Mouse (Mus musculus) embryonic facial prominence, embryonic 10.5 days (tissue): ENCODE measurements around the gene Tmem45a2. TPM values are rescaled to one million over a fixed set of nuclear protein-coding genes. Genes with fewer than 3 reads are reported as not detected.
"Not testable (repeated sequence)": the region's sequence is repeated elsewhere in the genome, so short reads cannot be mapped to it uniquely, and the experiment has no call there.

Experiments used
- DNase-seq: peaks from one replicate; pipeline ENCODE4 v3.0.0-alpha.2; 2017; ENCODE audit warnings: low spot score
- H3K27ac ChIP-seq: fragments of 300-500 bp; sonication (generic); replicated peaks from 2 replicates; pipeline ENCODE4 v1.5.1; 2016; ENCODE audit warnings: mild to moderate bottlenecking
- H3K27me3 ChIP-seq: fragments of 300-500 bp; sonication (generic); replicated peaks from 2 replicates; pipeline ENCODE4 v1.6.1; 2016; ENCODE audit warnings: low read depth, mild to moderate bottlenecking; ENCODE audit not compliant: poor library complexity, severe bottlenecking
- H3K36me3 ChIP-seq: fragments of 300-500 bp; sonication (generic); replicated peaks from 2 replicates; pipeline ENCODE4 v1.6.1; 2016; ENCODE audit warnings: mild to moderate bottlenecking, moderate library complexity
- H3K4me1 ChIP-seq: fragments of 300-500 bp; sonication (generic); 2 replicates; pipeline ENCODE4 v1.6.1; 2016
- H3K4me3 ChIP-seq: fragments of 300-500 bp; sonication (generic); 2 replicates; pipeline ENCODE4 v1.5.1; 2016; ENCODE audit warnings: mild to moderate bottlenecking, moderate library complexity
- H3K9me3 ChIP-seq: fragments of 300-500 bp; sonication (generic); 2 replicates; pipeline ENCODE4 v1.6.1; 2016; ENCODE audit warnings: mild to moderate bottlenecking
- WGBS: fragments of 180-500 bp; shearing (Covaris S2); methylation state at CpG from one replicate; pipeline ENCODE4 v1.1.7; 2016; 5-methylcytosine and 5-hydroxymethylcytosine counted together
- polyA plus RNA-seq: library from polyadenylated mRNA; unstranded; fragments of >200 nt; fragmentation: Nextera tagmentation; extraction: Ambion mirVana; gene quantifications from 2 replicates; pipeline ENCODE4 v1.2.1, GENCODE M21; 2016

Gene Tmem45a2
- polyA plus RNA-seq, 1 experiment from 2014 or later: not detected

DNA sequence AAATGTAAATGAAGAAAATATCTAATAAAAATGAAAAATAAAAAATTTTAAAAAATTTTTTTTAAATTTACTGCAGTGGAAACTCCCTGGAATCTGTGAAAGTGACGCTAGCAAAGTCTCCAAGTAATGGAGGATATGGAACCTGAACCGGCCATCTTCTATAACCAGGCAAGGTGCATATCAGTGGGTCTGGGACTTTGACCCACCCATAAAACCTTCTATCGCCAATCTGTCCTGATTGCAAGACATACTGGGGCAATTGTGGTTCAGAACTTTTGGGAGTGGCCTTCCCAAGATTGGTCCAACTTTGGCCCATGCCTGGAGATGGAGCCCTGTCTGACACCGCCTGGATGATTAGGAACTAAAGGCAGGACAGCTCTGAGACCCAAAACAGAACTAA is 14.2 kb downstream of the Tmem45a2 start:
- H3K36me3 ChIP-seq: no peaks in the 10 kb centered on the region
- no peaks in the 10 kb centered on the region for H3K9me3 ChIP-seq
- no peaks in the 10 kb centered on the region for H3K27me3 ChIP-seq
- WGBS: 91% methylated on average over 4 of the region's 4 CpGs
- no peak for DNase-seq
- H3K4me3 ChIP-seq: no peak overlapping the region
- H3K4me1 ChIP-seq: no peaks in the 10 kb centered on the region
- H3K27ac ChIP-seq: no peak overlapping the region

DNA sequence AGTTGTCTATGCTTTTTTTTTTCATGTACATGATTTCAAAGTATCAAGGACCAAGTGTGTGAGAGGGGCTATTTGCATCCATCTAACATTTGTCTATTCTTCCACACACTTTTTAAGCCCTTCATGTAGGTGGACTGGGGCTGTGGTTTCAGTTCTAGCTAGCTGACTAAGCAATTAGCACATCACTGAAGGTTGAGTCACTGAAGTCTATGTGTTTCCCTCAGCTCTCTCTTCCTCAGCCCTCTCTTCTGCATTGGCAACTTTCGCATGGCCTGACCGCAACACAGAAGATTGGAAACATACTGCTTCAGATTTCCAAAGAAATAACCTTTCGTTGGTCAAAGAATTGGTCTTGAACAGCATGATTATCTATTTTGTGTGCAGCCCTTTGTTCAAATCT is 21.2 kb downstream of the Tmem45a2 start:
- Histone ChIP-seq H3K36me3 (no peaks in the 10 kb centered on the region), H3K27me3 (no peaks in the 10 kb centered on the region), H3K27ac (no peak overlapping the region), H3K4me3 (no peak overlapping the region), H3K4me1 (no peaks in the 10 kb centered on the region), H3K9me3 (no peaks in the 10 kb centered on the region)
- 89% methylated on average over 3 of the region's 3 CpGs for WGBS
- DNase-seq: no peak

GRCm38 (mm10) chr16:57038600-57038999 is 32.6 kb downstream of the Tmem45a2 start:
- H3K27ac ChIP-seq: no peak overlapping the region
- no peak overlapping the region for H3K4me3 ChIP-seq
- no peaks in the 10 kb centered on the region for H3K4me1 ChIP-seq
- no peaks in the 10 kb centered on the region for H3K36me3 ChIP-seq
- DNase-seq: no peak
- WGBS: 69% methylated on average over 5 of the region's 5 CpGs
- no peaks in the 10 kb centered on the region for H3K9me3 ChIP-seq
- H3K27me3 ChIP-seq: no peaks in the 10 kb centered on the region

DNA sequence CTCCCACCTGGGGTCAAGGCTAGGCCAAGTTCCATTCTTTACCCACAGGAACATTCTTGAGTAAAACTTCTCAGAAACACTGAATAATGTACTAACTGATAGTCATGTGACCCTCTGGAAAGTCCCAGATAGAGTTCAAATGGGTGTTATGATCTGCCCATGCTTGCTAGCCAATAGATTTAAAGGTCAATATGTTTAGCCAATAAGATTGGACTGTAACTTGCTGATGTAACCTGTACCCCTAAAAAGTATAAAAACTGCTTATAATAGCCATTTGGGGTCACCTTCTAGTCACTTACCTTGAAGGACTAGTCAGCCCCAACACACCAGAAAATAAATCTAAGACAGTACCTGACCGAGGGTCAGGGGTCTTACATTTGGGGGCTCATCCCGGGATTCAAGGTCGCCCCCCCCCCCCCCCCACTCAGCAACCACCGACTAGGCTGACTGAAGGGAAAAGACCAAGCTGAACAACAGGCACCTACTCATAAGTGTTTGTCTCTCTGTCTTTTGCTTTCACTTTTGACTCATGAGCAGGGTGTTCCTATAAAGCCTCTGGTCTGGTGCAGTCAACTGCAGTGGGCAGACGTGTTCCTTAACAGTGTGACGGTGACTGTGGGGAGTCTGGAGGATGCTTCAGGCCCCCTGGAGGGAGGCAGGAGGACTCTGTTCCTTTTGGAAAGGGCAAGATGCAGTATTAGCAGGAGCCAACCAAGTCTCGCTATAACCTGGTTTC is 40.9 kb downstream of the Tmem45a2 start:
- no peaks in the 10 kb centered on the region for H3K27me3 ChIP-seq
- no peaks in the 10 kb centered on the region for H3K4me1 ChIP-seq
- no peak overlapping the region for H3K4me3 ChIP-seq
- H3K36me3 ChIP-seq: no peaks in the 10 kb centered on the region
- H3K27ac ChIP-seq: no peak overlapping the region
- DNase-seq: no peak
- no peaks in the 10 kb centered on the region for H3K9me3 ChIP-seq
- WGBS: 83% methylated on average over 7 of the region's 7 CpGs

DNA sequence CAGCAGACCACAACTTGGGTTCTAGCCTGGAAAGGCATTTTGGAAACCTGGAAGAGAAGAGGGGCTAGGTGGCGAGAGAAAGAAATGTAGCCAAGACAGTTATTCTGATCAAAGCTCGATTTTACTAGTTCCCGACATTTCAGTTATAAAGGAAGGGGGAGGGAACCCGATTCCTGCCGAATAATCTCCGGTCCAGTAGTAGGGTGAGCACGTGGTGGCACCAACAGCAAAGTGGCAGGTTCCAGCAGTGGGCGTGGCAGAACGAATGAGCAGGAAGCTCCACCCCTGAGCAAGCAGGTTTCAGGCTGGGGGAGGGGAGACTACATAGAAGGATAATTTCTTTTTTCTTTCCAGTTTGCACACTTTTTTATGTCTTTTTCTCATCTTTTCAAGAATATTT is 72.9 kb downstream of the Tmem45a2 start:
- DNase-seq, H3K4me3 ChIP-seq, H3K36me3 ChIP-seq, H3K27me3 ChIP-seq, H3K9me3 ChIP-seq, H3K27ac ChIP-seq, H3K4me1 ChIP-seq: not testable (repeated sequence)
- 93% methylated on average over 9 of the region's 9 CpGs for WGBS

Other genes starting within 250 kb of the Tmem45a2 start
- gene Tmem45a, start 185.2 kb downstream of the Tmem45a2 start, polyA plus RNA-seq: 5.3 and 8.8 TPM in 2 replicates
- not detected in 2 replicates for gene Lnp1, start 143.3 kb downstream of the Tmem45a2 start, polyA plus RNA-seq
- gene Tomm70a, start 50.3 kb upstream of the Tmem45a2 start, polyA plus RNA-seq: 50.0 and 50.3 TPM in 2 replicates
- 62.2 and 68.1 TPM in 2 replicates for gene Nit2, start 96.0 kb upstream of the Tmem45a2 start, polyA plus RNA-seq
- 20.1 and 20.7 TPM in 2 replicates for gene Tbc1d23, start 160.1 kb upstream of the Tmem45a2 start, polyA plus RNA-seq
- 0.06 TPM in 1 of 2 replicates, not detected in the other for gene Tmem30c, start 221.5 kb upstream of the Tmem45a2 start, polyA plus RNA-seq